Mouse (Mus musculus) olfactory bulb, adult 2 months (tissue): ENCODE results near the gene Erc2.

Source experiments
- CTCF ChIP-seq: fragments of 200-500 bp; IDR thresholded peaks from 2 replicates; pipeline ENCODE4 v1.5.1; 2012; ENCODE audit warnings: low read depth, mild to moderate bottlenecking, low read length, moderate library complexity; ENCODE audit not compliant: insufficient read depth
- POLR2A ChIP-seq: fragments of 200-500 bp; IDR thresholded peaks from 2 replicates; pipeline ENCODE4 v1.6.1; 2012; ENCODE audit warnings: mild to moderate bottlenecking, low read depth, low read length, moderate library complexity; ENCODE audit not compliant: insufficient read depth

GRCm38 (mm10) chr14:27756901-27757300 is 134.7 kb downstream of the Erc2 start:
- no peak for TF ChIP-seq CTCF
- no peak for TF ChIP-seq POLR2A
